Mouse (Mus musculus) liver, postnatal 0 days (tissue): ENCODE data around the gene Tgfbi.

Experiments used
- CTCF ChIP-seq: sonication (generic); IDR thresholded peaks from 2 replicates; pipeline ENCODE4 v1.5.1; 2016; ENCODE audit warnings: antibody characterized with exemption, low read depth
- EP300 ChIP-seq: IDR thresholded peaks from 2 replicates; pipeline ENCODE4 v1.6.1; 2016; ENCODE audit warnings: antibody characterized with exemption, low read depth, mild to moderate bottlenecking

- TF ChIP-seq EP300, result no peak
- TF ChIP-seq CTCF, result peak; percentile 70
Measured at GRCm38 (mm10) chr13:56563075-56563474, 46.2 kb upstream of the Tgfbi start.
